Mouse (Mus musculus) lung, adult 2 months (tissue): ENCODE measurements at regions not wholly inside any gene's neighbourhood (a gene's known extent, or its start where the extent isn't known, plus 50 kb on each side); places are given as distances from the start of the nearest gene placed in this dataset.

ENCODE experiments used
- CTCF ChIP-seq: fragments of 200-500 bp; IDR thresholded peaks from 2 replicates; pipeline ENCODE4 v1.5.1; 2011; ENCODE audit warnings: mild to moderate bottlenecking, low read length, control low read depth; ENCODE audit not compliant: insufficient read depth
- POLR2A ChIP-seq: fragments of 200-500 bp; IDR thresholded peaks from 2 replicates; pipeline ENCODE4 v1.6.1; 2011; ENCODE audit warnings: low read depth, mild to moderate bottlenecking, control low read depth, low read length, borderline replicate concordance; ENCODE audit errors: extremely low read depth

GRCm38 (mm10) chr5:148690158-148690822, 137.7 kb upstream of the Ubl3 start:
- TF ChIP-seq CTCF: no peak
- TF ChIP-seq POLR2A: no peak
